Mouse (Mus musculus) E14TG2a.4 (cell line): ENCODE data around the gene Cryba4.

Source experiments
- H3K27me3 ChIP-seq: 2 replicates; pipeline ENCODE4 v1.6.1; 2014; ENCODE audit warnings: low read length, control low read depth; ENCODE audit not compliant: insufficient read depth
- H3K36me3 ChIP-seq: 2 replicates; pipeline ENCODE4 v1.6.1; 2014; ENCODE audit warnings: low read length, control low read depth; ENCODE audit not compliant: insufficient read depth
- H3K4me1 ChIP-seq: replicated peaks from 2 replicates; pipeline ENCODE4 v1.6.1; 2014; ENCODE audit warnings: low read depth, low read length, control low read depth
- H3K4me3 ChIP-seq: replicated peaks from 2 replicates; pipeline ENCODE4 v1.5.1; 2014; ENCODE audit warnings: mild to moderate bottlenecking, low read length
- H3K9me3 ChIP-seq: 2 replicates; pipeline ENCODE4 v1.6.1; 2014; ENCODE audit warnings: low read length, control low read depth
- CTCF ChIP-seq: conservative IDR thresholded peaks from 2 replicates; pipeline ENCODE4 v1.5.1; 2014; ENCODE audit warnings: low read length
- NANOG ChIP-seq: IDR thresholded peaks from 2 replicates; pipeline ENCODE4 v1.6.1; 2014; ENCODE audit warnings: borderline replicate concordance, low read length, mixed read lengths
- POU5F1 ChIP-seq: IDR thresholded peaks from 2 replicates; pipeline ENCODE4 v1.6.1; 2014; ENCODE audit warnings: low read length, borderline replicate concordance

Gene Cryba4

DNA sequence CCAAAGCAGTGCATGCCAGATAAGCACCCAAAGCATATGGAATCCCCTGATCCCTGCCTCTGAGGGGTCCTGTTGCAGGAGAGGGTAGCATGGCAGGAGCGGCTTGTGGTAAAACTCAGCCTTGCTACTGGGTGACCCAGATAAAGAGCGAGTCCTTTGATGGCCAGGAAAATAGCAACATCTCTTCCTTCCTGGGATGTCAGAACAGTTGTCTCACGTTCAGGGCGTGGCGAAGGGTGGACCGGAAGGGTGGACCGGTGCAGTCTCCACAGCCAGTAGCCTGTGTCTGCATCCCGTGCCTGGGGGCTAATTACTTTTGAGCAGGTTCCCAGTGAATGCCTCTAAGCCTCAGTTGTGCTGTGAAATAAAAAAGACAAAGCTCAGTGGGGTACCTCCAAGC lies 851 bp upstream of the Cryba4 start:
- Histone ChIP-seq H3K4me3 (no peak overlapping the region), H3K4me1 (peaks cover 41% of the 10 kb centered on the region), H3K9me3 (no peaks in the 10 kb centered on the region), H3K27me3 (peaks cover 18% of the 10 kb centered on the region), H3K36me3 (no peaks in the 10 kb centered on the region)
- TF ChIP-seq POU5F1: no peak
- no peak for TF ChIP-seq NANOG
- no peak for TF ChIP-seq CTCF

DNA sequence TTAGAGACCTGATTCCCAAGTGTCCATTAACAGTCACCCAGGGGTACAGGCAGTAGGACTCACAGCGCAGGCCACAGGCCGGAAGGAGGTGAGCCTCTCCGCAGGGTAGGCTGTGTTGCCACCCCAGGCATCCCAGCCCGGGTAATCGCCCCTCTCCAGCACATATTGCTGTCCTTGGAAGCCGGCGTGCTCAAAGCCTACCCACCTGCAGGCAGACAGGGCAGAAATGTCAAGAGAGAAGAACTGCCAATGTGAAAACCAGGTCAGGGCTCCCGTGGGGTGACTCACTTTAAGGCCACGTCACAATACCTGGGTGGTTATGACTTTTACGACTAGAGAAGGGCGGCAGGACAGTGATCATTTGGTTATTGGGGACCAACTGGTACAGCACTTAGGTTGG lies 3.2 kb downstream of the Cryba4 start:
- Histone ChIP-seq H3K4me3 (no peak overlapping the region), H3K36me3 (no peaks in the 10 kb centered on the region), H3K4me1 (peaks cover 43% of the 10 kb centered on the region), H3K9me3 (no peaks in the 10 kb centered on the region), H3K27me3 (peaks cover 15% of the 10 kb centered on the region)
- TF ChIP-seq NANOG: no peak
- TF ChIP-seq POU5F1: no peak
- TF ChIP-seq CTCF: no peak

DNA sequence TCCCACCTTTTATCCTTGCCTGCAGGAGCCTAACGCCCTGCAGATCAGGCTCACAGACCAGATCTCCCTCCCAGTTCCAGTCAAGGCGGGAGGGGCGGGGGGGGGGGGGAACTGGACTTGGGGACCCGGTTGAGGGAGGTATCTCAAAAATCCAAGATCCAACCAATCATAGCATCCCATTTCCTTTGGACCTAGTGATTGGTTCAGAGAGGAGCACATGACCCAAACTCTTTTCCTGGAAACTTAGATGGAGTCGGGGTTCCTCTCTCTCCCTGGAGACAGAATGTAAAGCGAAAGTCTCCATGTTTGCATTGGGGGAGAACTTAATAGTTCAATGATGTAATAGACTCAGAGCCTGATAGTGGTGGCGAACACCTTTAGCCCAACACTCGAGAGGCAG lies 4.9 kb downstream of the Cryba4 start:
- no peak for TF ChIP-seq CTCF
- TF ChIP-seq POU5F1: no peak
- TF ChIP-seq NANOG: no peak
- no peaks in the 10 kb centered on the region for H3K36me3 ChIP-seq
- peak overlapping the region; percentile 48 for H3K4me3 ChIP-seq
- H3K27me3 ChIP-seq: peaks cover 15% of the 10 kb centered on the region
- H3K9me3 ChIP-seq: no peaks in the 10 kb centered on the region
- H3K4me1 ChIP-seq: peaks cover 32% of the 10 kb centered on the region

DNA sequence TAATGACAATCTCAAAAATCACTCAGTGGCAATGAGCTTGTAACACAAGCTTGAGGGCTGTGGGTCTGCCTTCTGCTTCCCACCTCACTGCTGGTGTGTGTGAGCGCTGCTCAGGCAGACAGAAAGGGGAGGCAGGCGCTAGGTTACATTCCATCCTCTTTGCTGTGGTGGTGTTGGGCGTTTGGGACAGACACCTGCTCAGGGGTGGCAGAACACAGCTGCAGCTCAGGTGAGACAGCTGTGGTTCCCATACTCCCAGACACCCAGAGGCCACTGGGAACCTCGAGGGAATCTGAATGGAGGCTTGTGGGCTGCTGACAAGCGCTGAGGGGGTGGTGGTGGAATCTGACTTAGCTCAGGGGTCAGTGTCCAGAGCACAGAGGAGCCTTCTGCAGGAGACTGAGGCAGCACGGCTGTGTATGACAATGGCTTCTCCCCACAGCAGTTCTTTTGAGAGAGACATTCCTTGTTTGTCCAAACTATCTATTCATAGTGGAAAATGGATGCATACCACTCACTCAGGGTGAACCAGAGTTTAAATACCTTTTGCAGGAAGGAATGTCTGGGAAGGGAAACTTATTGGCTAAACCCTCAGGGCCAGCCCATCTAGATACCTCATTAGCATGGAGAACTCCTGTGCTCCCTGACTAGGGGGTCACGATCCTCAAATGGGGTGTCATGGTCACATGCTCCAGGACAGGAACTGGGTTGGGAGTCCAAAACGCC lies 7.3 kb downstream of the Cryba4 start:
- no peaks in the 10 kb centered on the region for H3K9me3 ChIP-seq
- H3K4me1 ChIP-seq: peaks cover 29% of the 10 kb centered on the region
- peaks cover 15% of the 10 kb centered on the region for H3K27me3 ChIP-seq
- H3K36me3 ChIP-seq: no peaks in the 10 kb centered on the region
- TF ChIP-seq POU5F1: no peak
- TF ChIP-seq NANOG: no peak
- no peak for TF ChIP-seq CTCF
- no peak overlapping the region for H3K4me3 ChIP-seq

DNA sequence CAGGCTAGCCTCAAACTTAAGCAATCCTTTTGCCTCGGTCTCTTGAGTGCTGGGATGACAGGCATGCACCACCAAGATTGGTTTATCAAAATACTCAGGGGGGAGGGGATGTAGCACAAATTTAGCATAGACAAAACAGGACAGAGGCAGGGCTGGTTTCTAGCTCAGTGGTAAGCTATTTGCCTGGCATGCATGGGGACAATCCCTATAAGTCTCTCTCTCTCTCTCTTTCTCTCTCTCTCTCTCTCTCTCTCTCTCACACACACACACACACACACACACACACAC lies 8.1 kb downstream of the Cryba4 start:
- Histone ChIP-seq H3K36me3 (no peaks in the 10 kb centered on the region), H3K9me3 (no peaks in the 10 kb centered on the region), H3K4me1 (peaks cover 30% of the 10 kb centered on the region), H3K4me3 (no peak overlapping the region), H3K27me3 (peaks cover 17% of the 10 kb centered on the region)
- no peak for TF ChIP-seq POU5F1
- no peak for TF ChIP-seq CTCF
- no peak for TF ChIP-seq NANOG

DNA sequence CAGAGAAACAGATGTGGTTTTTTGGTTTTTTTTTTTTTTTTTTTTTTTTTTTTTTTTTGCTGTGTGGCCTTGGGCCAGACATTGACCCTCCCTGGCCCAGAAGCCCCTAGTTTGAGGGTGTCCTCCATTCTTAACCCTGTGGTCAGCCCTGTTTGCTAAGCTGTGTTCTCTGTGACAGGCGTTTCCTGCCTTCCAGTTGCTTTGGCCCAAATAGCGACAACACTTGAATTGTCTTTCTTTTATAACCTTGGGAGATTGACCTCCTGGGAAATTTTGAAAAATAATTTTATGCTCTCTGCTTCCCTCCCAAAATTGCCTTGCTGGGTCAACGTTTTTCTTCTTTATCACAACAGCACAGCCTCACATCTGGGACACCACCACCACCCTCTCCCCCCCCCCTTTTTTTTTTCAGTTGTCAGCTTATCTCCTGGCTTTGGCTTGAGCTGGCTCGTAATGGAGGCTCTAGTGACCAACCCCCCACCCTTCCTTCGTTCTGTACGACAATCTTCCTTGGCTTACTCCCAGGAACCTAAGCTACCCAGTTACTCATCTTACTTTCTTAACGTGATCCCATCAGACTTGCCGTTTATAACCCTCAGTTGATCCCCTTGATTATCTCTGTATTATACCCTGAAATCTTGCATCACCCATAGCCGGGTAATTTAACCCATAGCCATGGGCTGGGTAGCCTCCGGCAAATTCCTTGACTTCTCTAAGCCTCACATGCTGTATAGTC lies 8.6 kb downstream of the Cryba4 start:
- no peaks in the 10 kb centered on the region for H3K36me3 ChIP-seq
- H3K27me3 ChIP-seq: peaks cover 22% of the 10 kb centered on the region
- no peak overlapping the region for H3K4me3 ChIP-seq
- peaks cover 34% of the 10 kb centered on the region for H3K4me1 ChIP-seq
- H3K9me3 ChIP-seq: no peaks in the 10 kb centered on the region
- TF ChIP-seq CTCF: no peak
- TF ChIP-seq POU5F1: no peak
- no peak for TF ChIP-seq NANOG

- TF ChIP-seq NANOG: no peak
- TF ChIP-seq CTCF: no peak
- no peak for TF ChIP-seq POU5F1
- Histone ChIP-seq H3K4me1 (peaks cover 35% of the 10 kb centered on the region), H3K4me3 (no peak overlapping the region), H3K36me3 (no peaks in the 10 kb centered on the region), H3K9me3 (no peaks in the 10 kb centered on the region), H3K27me3 (peaks cover 29% of the 10 kb centered on the region)
These were observed 9.3 kb downstream of the Cryba4 start for GRCm38 (mm10) chr5:112243041-112243440.

- peaks cover 34% of the 10 kb centered on the region for H3K27me3 ChIP-seq
- H3K9me3 ChIP-seq: no peaks in the 10 kb centered on the region
- no peak for TF ChIP-seq POU5F1
- no peak for TF ChIP-seq NANOG
- TF ChIP-seq CTCF: no peak
- H3K4me1 ChIP-seq: peaks cover 36% of the 10 kb centered on the region
- H3K4me3 ChIP-seq: no peak overlapping the region
- no peaks in the 10 kb centered on the region for H3K36me3 ChIP-seq
These were observed 9.9 kb downstream of the Cryba4 start for GRCm38 (mm10) chr5:112242361-112242778.
